Mouse (Mus musculus): ENCODE measurements around the gene Gm26657. TPM values are rescaled to one million over a fixed set of nuclear protein-coding genes. Genes with fewer than 3 reads are reported as not detected.

Gene Gm26657
- polyA plus RNA-seq, 1 experiment from 2014 or later = not detected

- no peak overlapping the region for H3K27ac ChIP-seq (ENCODE audit: low read depth, low read length)
- 95% methylated on average over 2 of the region's 2 CpGs for WGBS
- H3K9ac ChIP-seq (ENCODE audit: low read length) = no peak overlapping the region
- H3K4me1 ChIP-seq (ENCODE audit: control insufficient read depth, insufficient read depth, low read length) = no peaks in the 10 kb centered on the region
- DNase-seq (ENCODE audit: low spot score) = no peak
- H3K4me3 ChIP-seq (ENCODE audit: low read depth, low read length) = no peak overlapping the region
- no peak overlapping the region for H3K4me2 ChIP-seq (ENCODE audit: low read depth)
- peaks cover 15% of the 10 kb centered on the region; the same call in 1 of the 2 replicates for H3K36me3 ChIP-seq (ENCODE audit: control insufficient read depth, insufficient read depth, low read length)
- H3K27me3 ChIP-seq (ENCODE audit: control insufficient read depth, insufficient read depth, low read length) = no peaks in the 10 kb centered on the region
- H3K9me3 ChIP-seq (ENCODE audit: control insufficient read depth, low read length) = no peaks in the 10 kb centered on the region
- no peak for ATAC-seq (ENCODE audit: insufficient read depth, low FRiP score, low TSS enrichment)
Observed at GRCm38 (mm10) chr4:56746345-56746744, 6.5 kb downstream of the Gm26657 start.

- Histone ChIP-seq H3K4me3 (ENCODE audit: low read depth, low read length) (no peak overlapping the region), H3K9me3 (ENCODE audit: control insufficient read depth, low read length) (no peaks in the 10 kb centered on the region), H3K4me1 (ENCODE audit: control insufficient read depth, insufficient read depth, low read length) (no peaks in the 10 kb centered on the region), H3K27ac (ENCODE audit: low read depth, low read length) (no peak overlapping the region), H3K27me3 (ENCODE audit: control insufficient read depth, insufficient read depth, low read length) (no peaks in the 10 kb centered on the region), H3K9ac (ENCODE audit: low read length) (no peak overlapping the region), H3K4me2 (ENCODE audit: low read depth) (no peak overlapping the region), H3K36me3 (ENCODE audit: control insufficient read depth, insufficient read depth, low read length) (peaks cover 19% of the 10 kb centered on the region; the same call in 1 of the 2 replicates)
- WGBS = 95% methylated on average over 9 of the region's 9 CpGs
- DNase-seq (ENCODE audit: low spot score) (no peak), ATAC-seq (ENCODE audit: insufficient read depth, low FRiP score, low TSS enrichment) (no peak)
Observed at GRCm38 (mm10) chr4:56747456-56747855, 7.6 kb downstream of the Gm26657 start.

GRCm38 (mm10) chr4:56756021-56756420, 16.2 kb downstream of the Gm26657 start:
- no peak for DNase-seq (ENCODE audit: low spot score)
- Histone ChIP-seq H3K9me3 (ENCODE audit: control insufficient read depth, low read length) (no peaks in the 10 kb centered on the region), H3K4me1 (ENCODE audit: control insufficient read depth, insufficient read depth, low read length) (no peaks in the 10 kb centered on the region), H3K9ac (ENCODE audit: low read length) (no peak overlapping the region), H3K27ac (ENCODE audit: low read depth, low read length) (no peak overlapping the region), H3K4me3 (ENCODE audit: low read depth, low read length) (no peak overlapping the region), H3K4me2 (ENCODE audit: low read depth) (no peak overlapping the region), H3K27me3 (ENCODE audit: control insufficient read depth, insufficient read depth, low read length) (no peaks in the 10 kb centered on the region), H3K36me3 (ENCODE audit: control insufficient read depth, insufficient read depth, low read length) (peaks cover 29% of the 10 kb centered on the region)
- 94% methylated on average over 5 of the region's 5 CpGs for WGBS
- no peak for ATAC-seq (ENCODE audit: insufficient read depth, low FRiP score, low TSS enrichment)

- Histone ChIP-seq H3K4me1 (ENCODE audit: control insufficient read depth, insufficient read depth, low read length) (no peaks in the 10 kb centered on the region), H3K9me3 (ENCODE audit: control insufficient read depth, low read length) (no peaks in the 10 kb centered on the region), H3K36me3 (ENCODE audit: control insufficient read depth, insufficient read depth, low read length) (peaks cover 23% of the 10 kb centered on the region), H3K9ac (ENCODE audit: low read length) (no peak overlapping the region), H3K4me3 (ENCODE audit: low read depth, low read length) (no peak overlapping the region), H3K27me3 (ENCODE audit: control insufficient read depth, insufficient read depth, low read length) (no peaks in the 10 kb centered on the region), H3K4me2 (ENCODE audit: low read depth) (no peak overlapping the region), H3K27ac (ENCODE audit: low read depth, low read length) (no peak overlapping the region)
- 94% methylated on average over 10 of the region's 10 CpGs for WGBS
- no peak for ATAC-seq (ENCODE audit: insufficient read depth, low FRiP score, low TSS enrichment)
- no peak for DNase-seq (ENCODE audit: low spot score)
Observed at GRCm38 (mm10) chr4:56756966-56757600, 17.2 kb downstream of the Gm26657 start.

- H3K27me3 ChIP-seq (ENCODE audit: control insufficient read depth, insufficient read depth, low read length) = no peaks in the 10 kb centered on the region
- H3K4me3 ChIP-seq (ENCODE audit: low read depth, low read length) = no peak overlapping the region
- H3K36me3 ChIP-seq (ENCODE audit: control insufficient read depth, insufficient read depth, low read length) = peaks cover 22% of the 10 kb centered on the region
- H3K27ac ChIP-seq (ENCODE audit: low read depth, low read length) = no peak overlapping the region
- H3K4me1 ChIP-seq (ENCODE audit: control insufficient read depth, insufficient read depth, low read length) = no peaks in the 10 kb centered on the region
- H3K9ac ChIP-seq (ENCODE audit: low read length) = no peak overlapping the region
- ATAC-seq (ENCODE audit: insufficient read depth, low FRiP score, low TSS enrichment) = no peak
- WGBS = 94% methylated on average over 1 of the region's 1 CpGs
- H3K4me2 ChIP-seq (ENCODE audit: low read depth) = no peak overlapping the region
- no peaks in the 10 kb centered on the region for H3K9me3 ChIP-seq (ENCODE audit: control insufficient read depth, low read length)
- no peak for DNase-seq (ENCODE audit: low spot score)
Observed at GRCm38 (mm10) chr4:56757693-56758092, 17.8 kb downstream of the Gm26657 start.

- DNase-seq (ENCODE audit: low spot score) (no peak), ATAC-seq (ENCODE audit: insufficient read depth, low FRiP score, low TSS enrichment) (no peak)
- Histone ChIP-seq H3K27me3 (ENCODE audit: control insufficient read depth, insufficient read depth, low read length) (no peaks in the 10 kb centered on the region), H3K4me3 (ENCODE audit: low read depth, low read length) (no peak overlapping the region), H3K36me3 (ENCODE audit: control insufficient read depth, insufficient read depth, low read length) (peaks cover 23% of the 10 kb centered on the region), H3K9ac (ENCODE audit: low read length) (no peak overlapping the region), H3K4me2 (ENCODE audit: low read depth) (no peak overlapping the region), H3K9me3 (ENCODE audit: control insufficient read depth, low read length) (no peaks in the 10 kb centered on the region), H3K27ac (ENCODE audit: low read depth, low read length) (no peak overlapping the region), H3K4me1 (ENCODE audit: control insufficient read depth, insufficient read depth, low read length) (no peaks in the 10 kb centered on the region)
- 84% methylated on average over 4 of the region's 5 CpGs for WGBS
Observed at GRCm38 (mm10) chr4:56767861-56768284, 28.0 kb downstream of the Gm26657 start.

- Histone ChIP-seq H3K27me3 (ENCODE audit: control insufficient read depth, insufficient read depth, low read length) (no peaks in the 10 kb centered on the region), H3K4me2 (ENCODE audit: low read depth) (no peak overlapping the region), H3K4me1 (ENCODE audit: control insufficient read depth, insufficient read depth, low read length) (no peaks in the 10 kb centered on the region), H3K9ac (ENCODE audit: low read length) (no peak overlapping the region), H3K9me3 (ENCODE audit: control insufficient read depth, low read length) (no peaks in the 10 kb centered on the region), H3K27ac (ENCODE audit: low read depth, low read length) (no peak overlapping the region), H3K36me3 (ENCODE audit: control insufficient read depth, insufficient read depth, low read length) (peaks cover 25% of the 10 kb centered on the region), H3K4me3 (ENCODE audit: low read depth, low read length) (no peak overlapping the region)
- 94% methylated on average over 7 of the region's 7 CpGs for WGBS
- ATAC-seq (ENCODE audit: insufficient read depth, low FRiP score, low TSS enrichment) (no peak), DNase-seq (ENCODE audit: low spot score) (no peak)
Observed at GRCm38 (mm10) chr4:56768913-56769312, 29.0 kb downstream of the Gm26657 start.

- H3K9ac ChIP-seq (ENCODE audit: low read length) = no peak overlapping the region
- H3K27me3 ChIP-seq (ENCODE audit: control insufficient read depth, insufficient read depth, low read length) = no peaks in the 10 kb centered on the region
- WGBS = 71% methylated on average over 1 of the region's 1 CpGs
- DNase-seq (ENCODE audit: low spot score) = no peak
- H3K4me1 ChIP-seq (ENCODE audit: control insufficient read depth, insufficient read depth, low read length) = no peaks in the 10 kb centered on the region
- H3K27ac ChIP-seq (ENCODE audit: low read depth, low read length) = no peak overlapping the region
- peaks cover 23% of the 10 kb centered on the region for H3K36me3 ChIP-seq (ENCODE audit: control insufficient read depth, insufficient read depth, low read length)
- no peak overlapping the region for H3K4me3 ChIP-seq (ENCODE audit: low read depth, low read length)
- H3K4me2 ChIP-seq (ENCODE audit: low read depth) = no peak overlapping the region
- H3K9me3 ChIP-seq (ENCODE audit: control insufficient read depth, low read length) = no peaks in the 10 kb centered on the region
- no peak for ATAC-seq (ENCODE audit: insufficient read depth, low FRiP score, low TSS enrichment)
Observed at GRCm38 (mm10) chr4:56771065-56771464, 31.2 kb downstream of the Gm26657 start.
